Comparison of ENCODE assay signal across 9 mouse cellular contexts in genomic region chr8:71709800-71710446, GRCm38 (mm10). TPM values are rescaled to one million over a fixed set of nuclear protein-coding genes. Genes with fewer than 3 reads are reported as not detected.
DNase-seq lines count a peak whose midpoint lies in the region; ATAC-seq and TF ChIP-seq lines count a peak whose summit lies in the region.
"Had no signal": no experiment of that assay in that cellular context is flagged by ENCODE, and none has a peak within 500 bp of the region (broad histone marks: within the 10 kb centered on the region; RNA-seq: fewer than 3 reads in every experiment).

No protein-coding gene starts in this region.

- intact Hi-C loops in heart, postnatal 14 days (cut with DNase I), result loop anchor here (2.0 kb wide), 1 partner anchor 21 kb away; no protein-coding TSS in a partner anchor

- peak; percentile 69 for ATAC-seq in forebrain, embryonic 11.5 days (replicated peaks; ENCODE audit: low FRiP score)
- peak; percentile 75 for ATAC-seq in liver, postnatal 0 days
- peak; percentile 82 for ATAC-seq in neural tube, embryonic 14.5 days (ENCODE audit: low read depth)

- H3K27me3 ChIP-seq in forebrain, embryonic 11.5 days (ENCODE audit: control insufficient read depth, insufficient read depth, low read length), result peaks cover 12% of the 10 kb centered on the region
- H3K27me3 ChIP-seq in liver, postnatal 0 days (ENCODE audit: insufficient read depth, low read length), result 0 out of 2 replicates have a peak, but pooled peaks cover 3% of the 10 kb centered on the region
- no peaks in the 10 kb centered on the region for H3K27me3 ChIP-seq in neural tube, embryonic 14.5 days (ENCODE audit: control insufficient read depth, insufficient read depth, low read length)
- H3K27me3 ChIP-seq in thymus, adult 2 months (ENCODE audit: control insufficient read depth, insufficient read depth, low read length), result no peaks in the 10 kb centered on the region

- no peak for TF ChIP-seq EP300 in liver, postnatal 0 days (IDR thresholded peaks at IDR 0.05; ENCODE audit: low read depth)

- TF ChIP-seq POLR2A in thymus, adult 2 months (IDR thresholded peaks at IDR 0.05; ENCODE audit: control insufficient read depth, extremely low read depth, insufficient read depth, low read length, poor library complexity), result no peak

- no peak overlapping the region for H3K4me3 ChIP-seq in forebrain, embryonic 11.5 days (ENCODE audit: low read depth, low read length)
- H3K4me3 ChIP-seq in liver, postnatal 0 days (ENCODE audit: low read depth, low read length), result no peak overlapping the region
- no peak overlapping the region for H3K4me3 ChIP-seq in neural tube, embryonic 14.5 days (ENCODE audit: low read depth, low read length)
- H3K4me3 ChIP-seq in thymus, adult 2 months (ENCODE audit: control insufficient read depth, insufficient read depth, low read length), result no peak overlapping the region
- H3K4me3 ChIP-seq: erythroblast, embryonic 14.5 days had no signal

- no peaks in the 10 kb centered on the region for H3K36me3 ChIP-seq in forebrain, embryonic 11.5 days (ENCODE audit: control insufficient read depth, insufficient read depth, low read length)
- H3K36me3 ChIP-seq in liver, postnatal 0 days (replicated peaks; ENCODE audit: insufficient read depth, low read length), result peaks cover 4% of the 10 kb centered on the region; the same call in 1 of the 2 replicates
- peaks cover 7% of the 10 kb centered on the region for H3K36me3 ChIP-seq in neural tube, embryonic 14.5 days (ENCODE audit: control insufficient read depth, insufficient read depth, low read length)
- peaks cover 53% of the 10 kb centered on the region for H3K36me3 ChIP-seq in thymus, adult 2 months (ENCODE audit: control insufficient read depth, insufficient read depth, low read length)

- peak overlapping the region; percentile 38; the same call in 1 of the 2 replicates for H3K4me2 ChIP-seq in forebrain, embryonic 11.5 days (ENCODE audit: low read depth, low read length, severe bottlenecking)
- peak overlapping the region; percentile 54 for H3K4me2 ChIP-seq in liver, postnatal 0 days (ENCODE audit: low read depth, low read length)
- peak overlapping the region; percentile 24 for H3K4me2 ChIP-seq in neural tube, embryonic 14.5 days (ENCODE audit: low read depth, low read length)

- 18% methylated on average over 25 of the region's 25 CpGs for WGBS in forebrain, embryonic 11.5 days
- WGBS in liver, postnatal 0 days (ENCODE audit: insufficient replicate concordance), result 38% methylated on average over 25 of the region's 25 CpGs
- WGBS in neural tube, embryonic 14.5 days, result 19% methylated on average over 25 of the region's 25 CpGs
- 76% methylated on average over 25 of the region's 25 CpGs for WGBS in thymus, adult 2 months

- no peaks in the 10 kb centered on the region for H3K9me3 ChIP-seq in forebrain, embryonic 11.5 days (ENCODE audit: control insufficient read depth, low read length)
- H3K9me3 ChIP-seq in liver, postnatal 0 days (ENCODE audit: low read length), result no peaks in the 10 kb centered on the region
- no peaks in the 10 kb centered on the region for H3K9me3 ChIP-seq in neural tube, embryonic 14.5 days (ENCODE audit: control insufficient read depth, low read length)

- H3K27ac ChIP-seq in forebrain, embryonic 11.5 days (ENCODE audit: low read depth, low read length), result no peak overlapping the region
- no peak overlapping the region for H3K27ac ChIP-seq in liver, postnatal 0 days (ENCODE audit: low read depth)
- H3K27ac ChIP-seq in neural tube, embryonic 14.5 days (ENCODE audit: low read depth, low read length), result no peak overlapping the region
- no peak overlapping the region for H3K27ac ChIP-seq in thymus, adult 2 months (ENCODE audit: control insufficient read depth, insufficient read depth, low read length)

- DNase-seq in CD8-positive naive resting alpha-beta T cell, adult 2 months (ENCODE audit: low read depth in 2 of 2, low spot score in 2 of 2), result peak; percentile 58 to 63
- DNase-seq in c-Kit-positive CD71-negative TER-119-negative erythroid progenitor cells, embryonic 14.5 days (ENCODE audit: low read depth), result peak; percentile 69
- DNase-seq in forebrain, embryonic 11.5 days (ENCODE audit: low spot score), result peak; percentile 91
- peak; percentile 75 to 86 for DNase-seq in heart, postnatal 14 days
- peak; percentile 92 for DNase-seq in layer of hippocampus, adult 11-12 months (ENCODE audit: low spot score)
- DNase-seq in liver, postnatal 0 days, result peak; percentile 91
- peak; percentile 72 for DNase-seq in thymus, adult 2 months

- H3K4me1 ChIP-seq in forebrain, embryonic 11.5 days (replicated peaks; ENCODE audit: control insufficient read depth, insufficient read depth, low read length), result 0 out of 2 replicates have a peak, but pooled peaks cover 2% of the 10 kb centered on the region
- peaks cover 7% of the 10 kb centered on the region for H3K4me1 ChIP-seq in liver, postnatal 0 days (ENCODE audit: insufficient read depth)
- no peaks in the 10 kb centered on the region for H3K4me1 ChIP-seq in neural tube, embryonic 14.5 days (ENCODE audit: control insufficient read depth, insufficient read depth, low read length)
- no peaks in the 10 kb centered on the region for H3K4me1 ChIP-seq in thymus, adult 2 months (replicated peaks; ENCODE audit: control insufficient read depth, insufficient read depth, low read length)

- peak; percentile 88 for TF ChIP-seq CTCF in liver, postnatal 0 days (IDR thresholded peaks at IDR 0.05; ENCODE audit: low read depth)
- TF ChIP-seq CTCF in thymus, adult 2 months (IDR thresholded peaks at IDR 0.05; ENCODE audit: borderline replicate concordance, control insufficient read depth, extremely low read depth, insufficient read depth, low read length, poor library complexity), result peak; percentile 38; the same call in 1 of the 2 replicates

- H3K9ac ChIP-seq in forebrain, embryonic 11.5 days (ENCODE audit: low read length), result no peak overlapping the region
- H3K9ac ChIP-seq in liver, postnatal 0 days (replicated peaks), result no peak overlapping the region
- H3K9ac ChIP-seq in neural tube, embryonic 14.5 days (replicated peaks; ENCODE audit: low read depth, low read length), result no peak overlapping the region

RNA-seq across cellular contexts. Expression of gene B3gnt3, which starts 8.3 kb away (rescaled TPM):
- polyA plus RNA-seq in forebrain, embryonic 11.5 days (2014; fragmentation: Nextera tagmentation; extraction: Ambion mirVana), result 0.51 and 0.64 TPM in 2 replicates
- total RNA-seq in heart, postnatal 14 days (2021), result 10 to 100 TPM in 1 of 2 experiments, 1 to 10 TPM in 1; 9.4 to 11.4 TPM
- 3.0 TPM in 2 replicates for polyA plus RNA-seq in liver, postnatal 0 days (2015; fragmentation: Nextera tagmentation; extraction: Ambion mirVana)
- polyA plus RNA-seq in neural tube, embryonic 14.5 days (2014; fragmentation: Nextera tagmentation; extraction: Ambion mirVana), result 0.11 and 0.53 TPM in 2 replicates
- polyA plus RNA-seq in thymus, adult 2 months (2012; rRNA removed), result 6.3 and 6.9 TPM in 2 replicates

RNA-seq across cellular contexts. Expression of gene Fcho1, which starts 15.6 kb away (rescaled TPM):
- polyA plus RNA-seq in forebrain, embryonic 11.5 days (2014; fragmentation: Nextera tagmentation; extraction: Ambion mirVana), result 21.3 and 23.2 TPM in 2 replicates
- total RNA-seq in heart, postnatal 14 days (2021), result 1 to 10 TPM; 1.4 to 5.7 TPM
- 15.3 and 16.7 TPM in 2 replicates for polyA plus RNA-seq in liver, postnatal 0 days (2015; fragmentation: Nextera tagmentation; extraction: Ambion mirVana)
- 49.1 and 62.7 TPM in 2 replicates for polyA plus RNA-seq in neural tube, embryonic 14.5 days (2014; fragmentation: Nextera tagmentation; extraction: Ambion mirVana)
- polyA plus RNA-seq in thymus, adult 2 months (2012; rRNA removed), result 767 and 809 TPM in 2 replicates

RNA-seq across cellular contexts. Expression of gene Insl3, which starts 20.9 kb away (rescaled TPM):
- polyA plus RNA-seq in forebrain, embryonic 11.5 days (2014; fragmentation: Nextera tagmentation; extraction: Ambion mirVana), result not detected in 2 replicates
- 1 to 10 TPM; 5.0 to 7.0 TPM for total RNA-seq in heart, postnatal 14 days (2021)
- polyA plus RNA-seq in liver, postnatal 0 days (2015; fragmentation: Nextera tagmentation; extraction: Ambion mirVana), result 1.3 and 2.8 TPM in 2 replicates
- polyA plus RNA-seq in neural tube, embryonic 14.5 days (2014; fragmentation: Nextera tagmentation; extraction: Ambion mirVana), result 0.55 and 1.0 TPM in 2 replicates
- 42.6 and 56.8 TPM in 2 replicates for polyA plus RNA-seq in thymus, adult 2 months (2012; rRNA removed)

RNA-seq across cellular contexts. Expression of gene Jak3, which starts 33.8 kb away (rescaled TPM):
- 2.3 TPM in 2 replicates for polyA plus RNA-seq in forebrain, embryonic 11.5 days (2014; fragmentation: Nextera tagmentation; extraction: Ambion mirVana)
- 10 to 100 TPM; 11.7 to 13.3 TPM for total RNA-seq in heart, postnatal 14 days (2021)
- 4.3 and 4.6 TPM in 2 replicates for polyA plus RNA-seq in liver, postnatal 0 days (2015; fragmentation: Nextera tagmentation; extraction: Ambion mirVana)
- 2.8 and 4.1 TPM in 2 replicates for polyA plus RNA-seq in neural tube, embryonic 14.5 days (2014; fragmentation: Nextera tagmentation; extraction: Ambion mirVana)
- 68.0 and 77.5 TPM in 2 replicates for polyA plus RNA-seq in thymus, adult 2 months (2012; rRNA removed)

RNA-seq across cellular contexts. Expression of gene Unc13a, which starts 38.4 kb away (rescaled TPM):
- 6.5 and 6.6 TPM in 2 replicates for polyA plus RNA-seq in forebrain, embryonic 11.5 days (2014; fragmentation: Nextera tagmentation; extraction: Ambion mirVana)
- 1 to 10 TPM in 1 of 2 experiments, under 1 TPM in 1; 0.93 to 1.1 TPM for total RNA-seq in heart, postnatal 14 days (2021)
- 0.25 and 0.36 TPM in 2 replicates for polyA plus RNA-seq in liver, postnatal 0 days (2015; fragmentation: Nextera tagmentation; extraction: Ambion mirVana)
- polyA plus RNA-seq in neural tube, embryonic 14.5 days (2014; fragmentation: Nextera tagmentation; extraction: Ambion mirVana), result 17.8 and 20.6 TPM in 2 replicates
- 1.6 and 2.0 TPM in 2 replicates for polyA plus RNA-seq in thymus, adult 2 months (2012; rRNA removed)

Comparison
In these comparisons a context has a peak if more than half of its experiments do, and no peak if none do; other contexts are left out.
1. RNA of gene Fcho1, which starts 15.6 kb away (polyA plus RNA-seq): 767 to 809 TPM in thymus, adult 2 months; 49.1 to 62.7 TPM in neural tube, embryonic 14.5 days, 21.3 to 23.2 TPM in forebrain, embryonic 11.5 days and 15.3 to 16.7 TPM in liver, postnatal 0 days; every median in the first group is over 10 times any median in the second.
2. RNA of gene Insl3, which starts 20.9 kb away (polyA plus RNA-seq): 42.6 to 56.8 TPM in thymus, adult 2 months; 1.3 to 2.8 TPM in liver, postnatal 0 days, 0.55 to 1.0 TPM in neural tube, embryonic 14.5 days and not detected in forebrain, embryonic 11.5 days; every median in the first group is over 10 times any median in the second.
3. Peak in every context shown above with its lines, with median percentiles within 50 percentile points of each other: DNase-seq, ATAC-seq and H3K4me2 ChIP-seq.